Comparison of ENCODE assay signal across 9 mouse cellular contexts in the genomic region with DNA sequence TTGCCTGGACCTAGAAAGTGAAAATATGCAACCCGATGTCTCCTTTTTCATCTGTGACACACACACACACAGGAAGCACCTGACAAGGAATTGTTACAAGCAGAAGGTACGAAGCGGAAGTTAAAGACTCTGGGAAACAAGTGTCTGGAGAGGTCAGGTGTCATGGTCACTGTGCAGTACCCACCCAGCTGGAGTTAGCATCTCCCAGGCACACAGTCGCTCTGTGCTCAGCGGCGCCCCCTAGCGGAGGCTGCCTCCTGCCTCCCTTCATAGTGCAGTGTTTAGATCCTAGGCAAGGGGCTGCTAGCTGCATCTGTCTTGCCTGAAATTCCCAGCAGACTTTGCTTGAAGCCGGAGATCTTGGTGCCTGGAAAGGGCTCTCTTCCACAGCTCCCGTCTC. TPM values are rescaled to one million over a fixed set of nuclear protein-coding genes. Genes with fewer than 3 reads are reported as not detected.
DNase-seq lines count a peak whose midpoint lies in the region; ATAC-seq and TF ChIP-seq lines count a peak whose summit lies in the region.
"Had no signal": no experiment of that assay in that cellular context is flagged by ENCODE, and none has a peak within 500 bp of the region (broad histone marks: within the 10 kb centered on the region; RNA-seq: fewer than 3 reads in every experiment).

No protein-coding gene starts in this region.

- no peaks in the 10 kb centered on the region for H3K27me3 ChIP-seq in forebrain, postnatal 0 days (ENCODE audit: insufficient read depth, low read length)
- H3K27me3 ChIP-seq in forebrain, embryonic 16.5 days (replicated peaks; ENCODE audit: control insufficient read depth, insufficient read depth, low read length), result no peaks in the 10 kb centered on the region

- H3K4me1 ChIP-seq in forebrain, postnatal 0 days (ENCODE audit: insufficient read depth), result no peaks in the 10 kb centered on the region
- no peaks in the 10 kb centered on the region for H3K4me1 ChIP-seq in forebrain, embryonic 16.5 days (replicated peaks; ENCODE audit: control insufficient read depth, insufficient read depth, low read length)
- H3K4me1 ChIP-seq in bone marrow macrophage, adult 2 months (ENCODE audit: control insufficient read depth, insufficient read depth, low read length), result no peaks in the 10 kb centered on the region

- no peak for ATAC-seq in forebrain, postnatal 0 days
- no peak for ATAC-seq in forebrain, embryonic 16.5 days
- ATAC-seq in megakaryocyte, adult 5-6 weeks (ENCODE audit: poor library complexity, severe bottlenecking), result no peak

- no peak for TF ChIP-seq POLR2A in bone marrow macrophage, adult 2 months (IDR thresholded peaks at IDR 0.05; ENCODE audit: borderline replicate concordance, low read depth, low read length)

- no peak overlapping the region for H3K4me2 ChIP-seq in forebrain, postnatal 0 days (ENCODE audit: low read depth)
- H3K4me2 ChIP-seq in forebrain, embryonic 16.5 days (ENCODE audit: low read length), result no peak overlapping the region

- no peaks in the 10 kb centered on the region for H3K9me3 ChIP-seq in forebrain, postnatal 0 days (ENCODE audit: low read length)
- no peaks in the 10 kb centered on the region for H3K9me3 ChIP-seq in forebrain, embryonic 16.5 days (ENCODE audit: control insufficient read depth, low read length)

- H3K4me3 ChIP-seq in forebrain, postnatal 0 days (ENCODE audit: low read depth, low read length), result no peak overlapping the region
- no peak overlapping the region for H3K4me3 ChIP-seq in forebrain, embryonic 16.5 days (replicated peaks; ENCODE audit: low read length)
- H3K4me3 ChIP-seq in bone marrow macrophage, adult 2 months (ENCODE audit: insufficient read depth, low read length), result no peak overlapping the region
- H3K4me3 ChIP-seq: myocyte had no signal

- DNase-seq in forebrain, postnatal 0 days, result no peak
- DNase-seq in ovary, postnatal 36 days (ENCODE audit: low spot score), result peak; percentile 50
- DNase-seq in ovary, adult 18-20 months (ENCODE audit: low spot score), result no peak
- DNase-seq in left cerebral cortex, postnatal 36 days (ENCODE audit: low spot score in 2 of 2), result peak; percentile 14 to 20
- DNase-seq in spleen, postnatal 14 days (ENCODE audit: low spot score in 2 of 2), result peak; percentile 19 to 53

- no peaks in the 10 kb centered on the region for H3K36me3 ChIP-seq in forebrain, postnatal 0 days (ENCODE audit: insufficient read depth)
- no peaks in the 10 kb centered on the region for H3K36me3 ChIP-seq in forebrain, embryonic 16.5 days (ENCODE audit: control insufficient read depth, insufficient read depth)

- H3K9ac ChIP-seq in forebrain, postnatal 0 days, result no peak overlapping the region
- H3K9ac ChIP-seq in forebrain, embryonic 16.5 days (replicated peaks; ENCODE audit: low read depth, low read length), result no peak overlapping the region

- intact Hi-C loops in left cerebral cortex, postnatal 36 days (cut with DNase I), result no loop called here

- H3K27ac ChIP-seq in forebrain, postnatal 0 days (ENCODE audit: low read depth, low read length), result no peak overlapping the region
- H3K27ac ChIP-seq in forebrain, embryonic 16.5 days (ENCODE audit: low read length), result no peak overlapping the region
- H3K27ac ChIP-seq in bone marrow macrophage, adult 2 months (ENCODE audit: insufficient read depth, low read depth, low read length), result no peak overlapping the region

- 64% methylated on average over 9 of the region's 9 CpGs for WGBS in forebrain, postnatal 0 days
- 72% methylated on average over 9 of the region's 9 CpGs for WGBS in forebrain, embryonic 16.5 days

- TF ChIP-seq CTCF in forebrain, postnatal 0 days (IDR thresholded peaks at IDR 0.05; ENCODE audit: low read depth), result peak; percentile 60
- TF ChIP-seq CTCF in bone marrow macrophage, adult 2 months (IDR thresholded peaks at IDR 0.05; ENCODE audit: low read depth, low read length), result peak; percentile 73

RNA-seq across cellular contexts. Expression of a gene that starts 57.1 kb away (rescaled TPM):
- total RNA-seq in forebrain, postnatal 0 days (2014; rRNA removed), result 14.0 and 21.0 TPM in 2 replicates
- polyA plus RNA-seq in forebrain, postnatal 0 days (2015; fragmentation: Nextera tagmentation; extraction: Ambion mirVana), result 30.3 and 33.0 TPM in 2 replicates
- polyA plus RNA-seq in forebrain, embryonic 16.5 days (2015; fragmentation: Nextera tagmentation; extraction: Ambion mirVana), result 20.1 and 21.6 TPM in 2 replicates
- polyA plus RNA-seq in bone marrow macrophage, adult 2 months (2012; ENCODE audit: insufficient read depth, insufficient read length, missing spikeins), result 41.0 and 44.0 TPM in 2 replicates
- 10 to 100 TPM; 18.7 to 25.0 TPM for total RNA-seq in left cerebral cortex, postnatal 36 days (2021)
- 25.3 and 34.4 TPM in 2 replicates for total RNA-seq in megakaryocyte, adult 5-6 weeks (2015)
- total RNA-seq in megakaryocyte, adult 5-6 weeks (2017), result 26.0 and 29.6 TPM in 2 replicates

Comparison
In these comparisons a context has a peak if more than half of its experiments do, and no peak if none do; other contexts are left out.
1. DNase-seq: peak in ovary, postnatal 36 days (single experiment), left cerebral cortex, postnatal 36 days (2 of 2) and spleen, postnatal 14 days (2 of 2); none in forebrain, postnatal 0 days (single experiment) and ovary, adult 18-20 months (single experiment).